Mouse (Mus musculus): ENCODE measurements around the gene Sec22b. TPM values are rescaled to one million over a fixed set of nuclear protein-coding genes. Genes with fewer than 3 reads are reported as not detected.

Gene Sec22b
- total RNA-seq, 2 experiments from 2014 or later = 13.8 to 26.5 TPM

GRCm38 (mm10) chr3:97937945-97938266, 36.9 kb downstream of the Sec22b start:
- no peak for ATAC-seq (replicated peaks; ENCODE audit: low FRiP score, poor library complexity, severe bottlenecking)

DNA sequence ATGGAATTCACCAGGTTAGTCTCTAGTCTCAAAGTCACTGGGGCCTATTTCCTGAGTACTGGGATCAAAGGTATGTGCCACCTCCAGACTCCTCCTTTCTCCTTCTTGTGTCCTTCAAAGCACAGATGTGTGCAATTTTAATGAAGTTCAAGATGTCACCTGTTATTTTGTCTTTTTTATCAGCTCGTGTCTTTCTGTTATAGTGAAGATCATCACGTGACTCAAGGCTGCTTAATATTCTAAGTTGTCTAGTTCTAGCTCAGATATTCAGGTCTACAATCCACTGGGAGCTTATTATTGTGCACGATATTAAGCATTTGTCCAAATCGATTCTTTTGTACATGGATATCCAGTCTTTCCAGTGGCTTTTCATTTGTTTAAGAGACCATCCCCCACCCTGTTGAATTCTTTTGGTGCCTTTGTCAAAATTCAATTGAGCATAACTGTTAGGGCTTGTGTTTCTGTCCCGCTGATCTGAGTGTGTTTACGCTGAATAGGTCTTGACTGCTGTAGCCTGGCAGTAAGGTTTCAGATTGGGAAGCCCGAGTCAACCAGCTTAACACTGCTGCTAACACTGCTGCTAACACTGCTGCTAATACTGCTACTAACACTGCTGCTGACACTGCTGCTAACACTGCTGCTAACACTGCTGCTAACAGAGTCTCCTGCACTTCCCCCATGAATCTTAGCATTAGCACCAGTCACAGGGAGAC, 38.0 kb downstream of the Sec22b start:
- no peak for ATAC-seq (replicated peaks; ENCODE audit: low FRiP score, poor library complexity, severe bottlenecking)

DNA sequence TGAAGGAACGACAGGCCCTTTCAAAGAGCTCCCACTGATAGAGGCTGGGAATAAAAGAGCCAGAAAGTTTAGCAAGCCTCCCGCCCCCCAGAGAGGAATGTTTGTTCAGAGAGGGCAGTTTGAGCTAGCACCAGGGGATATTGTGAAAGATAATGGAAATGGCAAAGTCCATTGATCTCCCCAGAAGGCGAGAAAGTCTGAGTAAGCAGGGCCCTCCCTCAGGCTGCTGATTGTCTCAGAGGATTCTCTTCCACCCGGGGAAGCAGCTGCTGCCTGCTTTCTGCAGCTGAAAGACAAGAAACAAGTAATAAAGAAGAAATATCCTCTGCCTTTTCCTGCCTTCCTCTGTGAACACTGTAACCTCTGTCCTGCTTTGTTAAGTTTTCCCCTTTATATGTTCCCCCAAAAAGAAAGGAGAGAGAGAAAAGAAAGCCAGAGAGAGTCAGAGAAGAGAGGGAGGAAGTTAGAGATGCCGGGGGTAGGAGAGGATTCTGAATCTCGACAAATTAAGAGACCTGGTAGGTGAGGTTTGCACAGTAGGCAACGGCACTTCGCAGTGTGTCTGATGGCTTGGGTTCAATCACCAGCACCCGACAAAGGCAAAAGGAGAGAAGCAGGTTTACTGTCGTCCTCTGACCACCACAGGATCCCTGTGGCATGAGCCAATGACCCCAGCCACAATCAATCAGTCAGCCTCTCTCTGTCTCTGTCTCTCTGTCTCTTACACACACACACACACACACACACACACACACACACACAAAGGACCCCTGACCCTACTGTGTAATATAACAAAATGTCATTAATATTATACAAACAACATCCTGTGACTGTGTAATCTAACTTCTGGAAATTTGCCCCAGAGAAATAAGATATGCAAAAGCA, 38.9 kb downstream of the Sec22b start:
- ATAC-seq (replicated peaks; ENCODE audit: low FRiP score, poor library complexity, severe bottlenecking) = no peak

- no peak for ATAC-seq (replicated peaks; ENCODE audit: low FRiP score, poor library complexity, severe bottlenecking)
These were observed 39.7 kb downstream of the Sec22b start for GRCm38 (mm10) chr3:97940511-97941204.

DNA sequence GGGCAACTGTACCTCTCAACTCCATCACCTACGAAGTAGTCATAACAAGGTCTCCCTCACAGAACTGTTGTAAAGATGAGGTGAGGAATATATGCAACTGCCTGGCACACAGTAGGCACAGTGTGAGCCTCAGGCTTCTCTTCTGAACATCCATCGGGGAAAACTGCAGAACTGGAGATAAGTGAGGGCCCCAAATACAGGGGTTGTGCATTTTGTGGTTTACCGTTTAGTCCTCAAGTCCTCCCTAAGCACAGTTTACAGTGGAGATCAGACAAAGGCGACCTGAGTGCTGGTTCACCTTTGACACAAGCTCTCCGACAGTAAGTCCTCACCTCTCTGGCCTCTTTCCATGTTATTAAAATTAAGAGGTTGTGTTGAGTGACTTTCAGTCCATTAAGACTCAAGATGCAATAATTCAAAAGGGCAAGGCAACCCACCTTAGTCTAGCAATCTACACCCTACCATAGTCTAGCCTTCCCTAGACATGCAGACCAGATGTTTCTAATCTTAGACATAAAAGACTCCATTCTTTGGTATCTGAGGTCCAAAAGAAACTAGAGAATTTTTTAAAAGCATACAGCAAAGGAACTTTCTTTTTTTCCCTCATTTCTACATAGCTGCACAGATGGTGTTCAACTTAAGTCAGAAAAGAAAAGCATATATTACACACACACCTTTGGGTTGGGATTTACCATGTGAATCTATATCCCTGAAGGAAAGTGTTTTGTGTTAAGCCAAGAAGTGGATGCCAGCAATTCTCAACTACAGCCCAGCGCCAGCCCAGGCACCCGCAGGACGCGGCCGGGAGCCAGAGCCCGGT, 40.7 kb downstream of the Sec22b start:
- ATAC-seq (replicated peaks; ENCODE audit: low FRiP score, poor library complexity, severe bottlenecking) = no peak

GRCm38 (mm10) chr3:97942260-97942950, 41.4 kb downstream of the Sec22b start:
- ATAC-seq (replicated peaks; ENCODE audit: low FRiP score, poor library complexity, severe bottlenecking) = no peak

- ATAC-seq (replicated peaks; ENCODE audit: low FRiP score, poor library complexity, severe bottlenecking) = no peak
These were observed 43.5 kb downstream of the Sec22b start for GRCm38 (mm10) chr3:97944462-97944861.

DNA sequence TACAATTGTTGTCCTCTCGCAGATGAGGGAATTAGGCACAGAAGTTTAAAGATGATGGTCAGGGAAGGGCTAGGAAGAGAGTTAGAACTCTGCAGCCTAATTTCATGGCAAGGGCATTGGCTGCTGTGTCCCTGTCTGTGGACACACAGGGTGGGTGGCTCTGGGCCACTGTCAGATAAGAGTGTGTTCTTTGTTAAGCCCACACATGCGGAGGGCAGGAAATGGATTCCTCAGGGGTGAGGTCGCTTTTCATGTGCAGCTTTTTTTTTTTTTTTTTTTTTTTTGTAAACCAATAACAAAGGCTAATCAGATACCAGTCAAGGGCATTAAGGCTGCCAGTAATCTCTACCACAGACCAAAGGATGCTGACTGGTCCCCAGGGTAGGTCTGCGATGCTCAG, 45.4 kb downstream of the Sec22b start:
- ATAC-seq (replicated peaks; ENCODE audit: low FRiP score, poor library complexity, severe bottlenecking) = no peak

GRCm38 (mm10) chr3:97948518-97948917, 47.5 kb downstream of the Sec22b start:
- ATAC-seq (replicated peaks; ENCODE audit: low FRiP score, poor library complexity, severe bottlenecking) = no peak

- ATAC-seq (replicated peaks; ENCODE audit: low FRiP score, poor library complexity, severe bottlenecking) = no peak
These were observed 49.0 kb downstream of the Sec22b start for GRCm38 (mm10) chr3:97949946-97950345.

- no peak for ATAC-seq (replicated peaks; ENCODE audit: low FRiP score, poor library complexity, severe bottlenecking)
These were observed 50.1 kb downstream of the Sec22b start for GRCm38 (mm10) chr3:97951134-97951533.

GRCm38 (mm10) chr3:97953196-97953595, 52.2 kb downstream of the Sec22b start:
- ATAC-seq (replicated peaks; ENCODE audit: low FRiP score, poor library complexity, severe bottlenecking) = no peak

GRCm38 (mm10) chr3:97956322-97956721, 55.3 kb downstream of the Sec22b start:
- no peak for ATAC-seq (replicated peaks; ENCODE audit: low FRiP score, poor library complexity, severe bottlenecking)

DNA sequence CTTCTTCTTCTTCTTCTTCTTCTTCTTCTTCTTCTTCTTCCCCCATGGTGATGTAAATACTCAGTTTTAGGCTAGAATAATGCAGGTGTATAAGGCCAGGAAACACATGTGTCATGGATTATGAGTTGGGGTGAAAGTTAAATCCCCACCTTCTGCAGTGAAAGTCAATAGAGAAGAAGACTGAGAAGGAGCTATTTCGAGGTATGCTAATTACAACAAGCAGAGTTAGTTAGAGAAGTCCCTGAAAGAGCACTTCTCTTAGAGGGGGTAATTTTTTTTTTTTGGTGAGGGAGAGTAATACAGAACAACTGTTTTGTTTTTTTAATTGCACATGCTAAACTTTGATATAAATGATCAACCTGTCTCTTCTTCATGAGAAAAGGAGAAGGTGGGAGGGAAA, 55.9 kb downstream of the Sec22b start:
- no peak for ATAC-seq (replicated peaks; ENCODE audit: low FRiP score, poor library complexity, severe bottlenecking)

DNA sequence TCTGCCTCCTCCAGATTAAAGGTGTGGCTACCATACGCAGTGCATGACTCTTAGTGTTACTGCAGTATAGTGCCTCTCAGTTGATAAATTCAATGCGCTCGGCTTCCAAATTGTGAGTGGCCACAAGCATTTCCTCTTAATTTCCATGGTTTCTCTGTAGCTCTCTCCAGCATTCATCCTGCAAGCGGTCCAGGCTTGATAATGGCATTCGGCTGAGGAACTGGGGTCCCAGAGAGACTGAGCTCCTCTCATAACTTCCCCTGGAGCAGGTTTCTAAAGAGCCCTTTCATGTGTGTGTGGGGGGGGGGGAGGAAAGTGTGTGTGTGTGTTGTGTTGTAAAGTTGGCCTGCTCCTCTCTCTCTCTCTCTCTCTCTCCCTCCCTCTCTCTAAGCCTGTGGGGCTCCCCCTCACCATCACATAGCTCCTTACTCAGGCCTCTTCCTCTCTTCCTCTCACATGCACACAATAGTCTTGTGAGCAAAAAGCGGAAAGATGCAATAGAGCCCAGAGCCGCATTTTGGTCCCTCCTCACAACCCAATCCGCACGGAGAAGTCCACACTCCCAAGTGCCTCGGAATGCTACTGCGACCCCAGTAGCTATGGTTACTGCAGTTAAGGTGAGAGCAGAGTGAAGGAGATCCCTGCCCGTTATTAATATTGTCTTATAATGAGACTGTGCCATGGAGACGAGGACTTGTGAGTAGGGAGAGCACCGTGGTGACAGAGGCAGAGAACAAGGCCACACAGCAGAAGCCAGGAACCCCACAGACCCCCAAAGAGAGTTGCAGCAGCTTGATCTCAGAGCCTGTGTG, 60.0 kb downstream of the Sec22b start:
- ATAC-seq (replicated peaks; ENCODE audit: low FRiP score, poor library complexity, severe bottlenecking) = no peak

DNA sequence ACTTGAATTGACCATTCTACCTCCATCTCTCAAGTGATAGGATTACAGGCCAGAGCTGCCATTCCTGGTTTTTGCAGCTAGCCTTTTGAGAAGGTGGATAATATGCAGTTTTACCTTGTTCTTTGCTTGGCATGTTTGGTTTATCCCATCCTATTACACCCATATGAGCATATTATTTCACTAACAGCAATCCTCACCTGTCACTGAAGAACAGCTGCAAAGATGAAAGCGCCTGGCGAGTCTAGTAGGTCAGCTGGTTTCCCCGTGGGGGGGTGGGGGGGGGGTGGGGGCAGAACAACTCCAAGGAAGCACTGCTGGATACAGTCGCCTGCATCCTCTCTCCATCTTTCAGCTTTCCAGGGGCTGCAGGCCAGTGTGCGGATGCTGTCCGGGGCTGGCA, 61.0 kb downstream of the Sec22b start:
- no peak for ATAC-seq (replicated peaks; ENCODE audit: low FRiP score, poor library complexity, severe bottlenecking)

GRCm38 (mm10) chr3:97964878-97965353, 63.9 kb downstream of the Sec22b start:
- ATAC-seq (replicated peaks; ENCODE audit: low FRiP score, poor library complexity, severe bottlenecking) = no peak

- ATAC-seq (replicated peaks; ENCODE audit: low FRiP score, poor library complexity, severe bottlenecking) = 0 out of 2 replicates have a peak, but pooled peaks have one; percentile 31
These were observed 66.6 kb downstream of the Sec22b start for GRCm38 (mm10) chr3:97967627-97968026.
